Mouse (Mus musculus) C2C12 (cell line): ENCODE results near the gene Kcnc2.

Experiments
- CTCF ChIP-seq: IDR thresholded peaks from one replicate; pipeline ENCODE4 v1.5.1; 2011; ENCODE audit not compliant: control insufficient read depth, insufficient read depth, insufficient read length
- FOSL1 ChIP-seq: IDR thresholded peaks from one replicate; pipeline ENCODE4 v1.8.0; 2011; ENCODE audit warnings: mild to moderate bottlenecking, low read length; ENCODE audit not compliant: poor library complexity, insufficient read depth, severe bottlenecking
- MAX ChIP-seq: IDR thresholded peaks from one replicate; pipeline ENCODE4 v1.6.1; 2011; ENCODE audit warnings: mild to moderate bottlenecking, control low read depth
- MYOG ChIP-seq: IDR thresholded peaks from one replicate; pipeline ENCODE4 v1.6.1; 2011; ENCODE audit not compliant: control insufficient read depth, insufficient read length; ENCODE audit errors: extremely low read depth
- USF1 ChIP-seq: IDR thresholded peaks from one replicate; pipeline ENCODE4 v1.6.1; 2011; ENCODE audit warnings: low read depth, mild to moderate bottlenecking, control low read depth, moderate library complexity

- TF ChIP-seq CTCF, result no peak
- no peak for TF ChIP-seq MAX
- TF ChIP-seq USF1, result no peak
- TF ChIP-seq FOSL1, result no peak
- no peak for TF ChIP-seq MYOG
These were observed 211.1 kb downstream of the Kcnc2 start for GRCm38 (mm10) chr10:112481921-112482607.
